Mouse (Mus musculus): ENCODE measurements around the gene Ddah1. TPM values are rescaled to one million over a fixed set of nuclear protein-coding genes. Genes with fewer than 3 reads are reported as not detected.

Gene Ddah1
- polyA plus RNA-seq, 1 experiment, result 0.55 TPM

- 25% methylated on average over 45 of the region's 50 CpGs for WGBS
- Histone ChIP-seq H3K27me3 (ENCODE audit: control insufficient read depth, insufficient read depth, low read length) (no peaks in the 10 kb centered on the region), H3K36me3 (ENCODE audit: control insufficient read depth, insufficient read depth, low read length) (peaks cover 13% of the 10 kb centered on the region), H3K27ac (ENCODE audit: insufficient read depth, low read length) (no peak overlapping the region), H3K4me1 (ENCODE audit: control insufficient read depth, insufficient read depth, insufficient read length) (peaks cover 14% of the 10 kb centered on the region), H3K4me3 (ENCODE audit: extremely low read depth, insufficient read depth, insufficient read length) (peak overlapping the region; percentile 74)
- DNase-seq (ENCODE audit: low read depth in 1 of 2, low spot score in 2 of 2), result peak in 1 of 2 experiments; percentile 20
- TF ChIP-seq POLR2A (IDR thresholded peaks at IDR 0.05; ENCODE audit: low read depth, low read length), result no peak
- TF ChIP-seq CTCF (IDR thresholded peaks at IDR 0.05; ENCODE audit: extremely low read depth, insufficient read depth, insufficient read length, insufficient replicate concordance), result no peak
These were observed 180.2 kb downstream of the Ddah1 start for GRCm38 (mm10) chr3:145938405-145939349.

GRCm38 (mm10) chr3:145939402-145939801 is 180.9 kb downstream of the Ddah1 start:
- Histone ChIP-seq H3K36me3 (ENCODE audit: control insufficient read depth, insufficient read depth, low read length) (peaks cover 16% of the 10 kb centered on the region), H3K27me3 (ENCODE audit: control insufficient read depth, insufficient read depth, low read length) (no peaks in the 10 kb centered on the region), H3K4me1 (ENCODE audit: control insufficient read depth, insufficient read depth, insufficient read length) (peaks cover 14% of the 10 kb centered on the region), H3K4me3 (ENCODE audit: extremely low read depth, insufficient read depth, insufficient read length) (0 out of 2 replicates have a peak overlapping the region, but pooled peaks have one; percentile 1), H3K27ac (ENCODE audit: insufficient read depth, low read length) (no peak overlapping the region)
- no peak for DNase-seq (ENCODE audit: low read depth in 1 of 2, low spot score in 2 of 2)
- TF ChIP-seq POLR2A (IDR thresholded peaks at IDR 0.05; ENCODE audit: low read depth, low read length) (no peak), CTCF (IDR thresholded peaks at IDR 0.05; ENCODE audit: extremely low read depth, insufficient read depth, insufficient read length, insufficient replicate concordance) (no peak)
- WGBS, result 70% methylated on average over 12 of the region's 12 CpGs

- TF ChIP-seq CTCF (IDR thresholded peaks at IDR 0.05; ENCODE audit: extremely low read depth, insufficient read depth, insufficient read length, insufficient replicate concordance) (no peak), POLR2A (IDR thresholded peaks at IDR 0.05; ENCODE audit: low read depth, low read length) (no peak)
- Histone ChIP-seq H3K36me3 (ENCODE audit: control insufficient read depth, insufficient read depth, low read length) (peaks cover 19% of the 10 kb centered on the region), H3K4me1 (ENCODE audit: control insufficient read depth, insufficient read depth, insufficient read length) (peaks cover 14% of the 10 kb centered on the region), H3K27ac (ENCODE audit: insufficient read depth, low read length) (no peak overlapping the region), H3K4me3 (ENCODE audit: extremely low read depth, insufficient read depth, insufficient read length) (no peak overlapping the region), H3K27me3 (ENCODE audit: control insufficient read depth, insufficient read depth, low read length) (no peaks in the 10 kb centered on the region)
- no peak for DNase-seq (ENCODE audit: low read depth in 1 of 2, low spot score in 2 of 2)
- WGBS, result 82% methylated on average over 4 of the region's 4 CpGs
These were observed 181.5 kb downstream of the Ddah1 start for GRCm38 (mm10) chr3:145939971-145940370.

GRCm38 (mm10) chr3:145941971-145942370 is 183.5 kb downstream of the Ddah1 start:
- H3K36me3 ChIP-seq (ENCODE audit: control insufficient read depth, insufficient read depth, low read length), result peaks cover 19% of the 10 kb centered on the region

More at GRCm38 (mm10) chr3:145941971-145942370, 183.5 kb downstream of the Ddah1 start:
- no peak overlapping the region for H3K4me3 ChIP-seq (ENCODE audit: extremely low read depth, insufficient read depth, insufficient read length)
- WGBS, result 5% methylated on average over 3 of the region's 3 CpGs
- peaks cover 14% of the 10 kb centered on the region for H3K4me1 ChIP-seq (ENCODE audit: control insufficient read depth, insufficient read depth, insufficient read length)
- no peak overlapping the region for H3K27ac ChIP-seq (ENCODE audit: insufficient read depth, low read length)
- no peaks in the 10 kb centered on the region for H3K27me3 ChIP-seq (ENCODE audit: control insufficient read depth, insufficient read depth, low read length)
- peak; percentile 62; the same call in 1 of the 2 replicates for TF ChIP-seq CTCF (IDR thresholded peaks at IDR 0.05; ENCODE audit: extremely low read depth, insufficient read depth, insufficient read length, insufficient replicate concordance)
- TF ChIP-seq POLR2A (IDR thresholded peaks at IDR 0.05; ENCODE audit: low read depth, low read length), result no peak
- peak; percentile 72 to 74 for DNase-seq (ENCODE audit: low read depth in 1 of 2, low spot score in 2 of 2)

Other genes starting within 250 kb of the Ddah1 start
- gene Znhit6, start 182.5 kb upstream of the Ddah1 start, polyA plus RNA-seq (2012; rRNA removed), result 1.2 and 2.5 TPM in 2 replicates
- 21.4 and 26.5 TPM in 2 replicates for gene Ccn1, start 108.7 kb upstream of the Ddah1 start, polyA plus RNA-seq (2012; rRNA removed)
- 11.4 and 11.7 TPM in 2 replicates for gene Bcl10, start 164.1 kb downstream of the Ddah1 start, polyA plus RNA-seq (2012; rRNA removed)
- 9.0 and 14.8 TPM in 2 replicates for gene 2410004B18Rik, start 179.3 kb downstream of the Ddah1 start, polyA plus RNA-seq (2012; rRNA removed)
- 0.57 and 0.67 TPM in 2 replicates for gene Syde2, start 229.2 kb downstream of the Ddah1 start, polyA plus RNA-seq (2012; rRNA removed)

Measured in spleen, adult 2 months (tissue).